Mouse (Mus musculus) stomach, postnatal 0 days (tissue): ENCODE data around the gene Pkd1. TPM values are rescaled to one million over a fixed set of nuclear protein-coding genes. Genes with fewer than 3 reads are reported as not detected.
A peak's percentile ranks its signal among the peaks of the same experiment; 100 is the strongest.

Source experiments
- ATAC-seq: fragments of 200-750 bp; cut with Nextera tagmentation; 2 replicates; pipeline ENCODE4 v1.8.0; 2017; ENCODE audit not compliant: low FRiP score, low TSS enrichment
- DNase-seq: peaks from one replicate; pipeline ENCODE4 v3.0.0-alpha.2; 2016; ENCODE audit warnings: low spot score
- H3K27ac ChIP-seq: fragments of 300-500 bp; sonication (generic); replicated peaks from 2 replicates; pipeline ENCODE4 v1.5.1; 2014; ENCODE audit warnings: mild to moderate bottlenecking, control low read depth
- H3K27me3 ChIP-seq: fragments of 300-500 bp; sonication (generic); 2 replicates; pipeline ENCODE4 v1.6.1; 2014; ENCODE audit warnings: low read length; ENCODE audit not compliant: control insufficient read depth, insufficient read depth
- H3K36me3 ChIP-seq: fragments of 300-500 bp; sonication (generic); 2 replicates; pipeline ENCODE4 v1.6.1; 2014; ENCODE audit warnings: low read length, mixed read lengths; ENCODE audit not compliant: control insufficient read depth, insufficient read depth
- H3K4me1 ChIP-seq: fragments of 300-500 bp; sonication (generic); replicated peaks from 2 replicates; pipeline ENCODE4 v1.6.1; 2014; ENCODE audit warnings: antibody characterized with exemption; ENCODE audit not compliant: control insufficient read depth, insufficient read depth
- H3K4me2 ChIP-seq: fragments of 300-500 bp; sonication (generic); replicated peaks from 2 replicates; pipeline ENCODE4 v1.6.1; 2014; ENCODE audit warnings: low read depth, mild to moderate bottlenecking, control low read depth, moderate library complexity
- H3K4me3 ChIP-seq: fragments of 300-500 bp; sonication (generic); 2 replicates; pipeline ENCODE4 v1.5.1; 2014; ENCODE audit warnings: low read depth, low read length, control low read depth
- H3K9ac ChIP-seq: fragments of 300-500 bp; sonication (generic); 2 replicates; pipeline ENCODE4 v1.6.1; 2014; ENCODE audit warnings: mild to moderate bottlenecking, low read length, control low read depth, mixed read lengths
- H3K9me3 ChIP-seq: fragments of 300-500 bp; sonication (generic); 2 replicates; pipeline ENCODE4 v1.6.1; 2016; ENCODE audit warnings: low read length; ENCODE audit not compliant: control insufficient read depth
- CTCF ChIP-seq: IDR thresholded peaks from 2 replicates; pipeline ENCODE4 v1.5.1; 2016; ENCODE audit warnings: antibody characterized with exemption, low read depth, mild to moderate bottlenecking, moderate library complexity
- EP300 ChIP-seq: optimal IDR thresholded peaks from 2 replicates; pipeline ENCODE3; 2016; ENCODE audit warnings: antibody characterized with exemption
- WGBS: fragments of 180-500 bp; shearing (Covaris S2); extraction: QIAGEN DNeasy Blood & Tissue Kit; methylation state at CpG from one replicate; pipeline ENCODE4 v1.1.7; 2014; 5-methylcytosine and 5-hydroxymethylcytosine counted together
- polyA plus RNA-seq: library from polyadenylated mRNA; unstranded; fragments of >200 nt; fragmentation: Nextera tagmentation; extraction: Ambion mirVana; gene quantifications from 2 replicates; pipeline ENCODE4 v1.2.1, GENCODE M21; 2015

Gene Pkd1
- polyA plus RNA-seq, 1 experiment from 2014 or later, result 12.3 TPM

DNA sequence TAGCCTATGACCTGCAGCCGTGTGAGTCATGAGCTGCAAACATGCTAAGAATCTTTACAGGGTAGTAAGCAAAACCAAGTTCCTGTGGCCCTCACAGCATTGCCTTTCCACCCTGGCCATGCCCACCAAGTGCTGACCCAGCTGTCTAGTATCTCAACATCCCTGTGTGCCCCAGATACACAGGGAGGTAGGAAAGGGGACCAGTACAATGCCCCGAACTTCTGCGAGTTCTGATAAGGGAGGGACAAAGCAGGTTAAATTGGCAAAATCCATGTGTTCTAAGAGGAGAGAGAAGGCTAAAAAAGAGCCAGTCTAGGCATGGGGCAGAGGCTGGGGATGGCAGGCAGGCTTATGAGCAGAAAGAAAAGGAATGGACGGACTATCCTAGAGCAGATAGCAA is 58.7 kb downstream of the Pkd1 start:
- no peak overlapping the region for H3K4me2 ChIP-seq
- TF ChIP-seq CTCF (no peak), EP300 (no peak)
- no peaks in the 10 kb centered on the region for H3K27me3 ChIP-seq
- H3K4me1 ChIP-seq, result no peaks in the 10 kb centered on the region
- no peak for ATAC-seq
- peaks cover 16% of the 10 kb centered on the region for H3K36me3 ChIP-seq
- DNase-seq, result no peak
- H3K9ac ChIP-seq, result no peak overlapping the region
- no peak overlapping the region for H3K4me3 ChIP-seq
- H3K9me3 ChIP-seq, result no peaks in the 10 kb centered on the region
- WGBS, result 83% methylated on average over 4 of the region's 4 CpGs
- H3K27ac ChIP-seq, result no peak overlapping the region

DNA sequence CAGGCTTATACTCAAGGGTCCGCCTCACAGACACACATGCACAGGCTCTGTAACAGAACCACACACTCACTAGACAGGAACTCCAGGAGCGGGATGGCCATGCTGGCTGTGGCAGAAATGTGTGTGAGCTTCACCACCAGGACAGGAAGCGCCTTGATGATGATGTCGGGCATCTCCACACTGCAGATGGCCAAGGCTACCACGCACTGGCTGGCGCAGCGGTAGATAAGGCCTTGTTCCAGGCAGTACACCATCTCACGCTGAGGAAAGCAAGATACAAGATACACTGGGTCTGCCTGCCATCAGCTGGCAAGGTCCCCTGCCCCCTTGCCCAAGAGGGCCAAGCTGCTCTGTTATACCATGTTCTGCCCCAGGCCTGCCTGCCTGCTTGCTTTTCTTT is 59.2 kb downstream of the Pkd1 start:
- no peak overlapping the region for H3K4me3 ChIP-seq
- H3K4me2 ChIP-seq, result no peak overlapping the region
- H3K36me3 ChIP-seq, result peaks cover 21% of the 10 kb centered on the region
- ATAC-seq (no peak), DNase-seq (no peak)
- no peak overlapping the region for H3K9ac ChIP-seq
- 94% methylated on average over 8 of the region's 8 CpGs for WGBS
- TF ChIP-seq EP300, result no peak
- TF ChIP-seq CTCF, result no peak
- no peaks in the 10 kb centered on the region for H3K4me1 ChIP-seq
- no peaks in the 10 kb centered on the region for H3K9me3 ChIP-seq
- no peak overlapping the region for H3K27ac ChIP-seq
- H3K27me3 ChIP-seq, result no peaks in the 10 kb centered on the region

DNA sequence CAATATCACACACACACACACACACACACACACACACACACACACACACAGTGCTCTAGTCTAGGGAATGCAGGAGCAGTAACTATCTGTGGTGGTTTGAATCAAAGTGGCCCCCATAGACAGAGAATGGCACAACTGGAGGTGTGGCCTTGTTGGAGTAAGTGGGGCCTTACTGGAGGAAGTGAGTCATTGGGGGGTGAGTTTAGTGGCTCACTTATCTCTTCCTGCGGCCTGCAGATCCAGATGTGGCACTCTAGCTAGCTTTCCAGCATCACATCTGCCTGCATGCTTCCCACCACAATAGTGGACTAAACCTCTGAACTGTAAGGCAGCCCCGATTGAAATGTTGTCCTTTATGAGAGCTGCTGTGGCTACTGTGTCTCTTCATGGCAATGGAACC is 61.1 kb downstream of the Pkd1 start:
- H3K27ac ChIP-seq, result no peak overlapping the region
- TF ChIP-seq CTCF (no peak), EP300 (no peak)
- no peak overlapping the region for H3K4me2 ChIP-seq
- H3K9ac ChIP-seq, result no peak overlapping the region
- DNase-seq, result no peak
- no peak for ATAC-seq
- peaks cover 26% of the 10 kb centered on the region for H3K36me3 ChIP-seq
- H3K4me1 ChIP-seq, result no peaks in the 10 kb centered on the region
- H3K4me3 ChIP-seq, result no peak overlapping the region
- WGBS, result 75% methylated on average over 2 of the region's 2 CpGs
- no peaks in the 10 kb centered on the region for H3K9me3 ChIP-seq
- no peaks in the 10 kb centered on the region for H3K27me3 ChIP-seq

DNA sequence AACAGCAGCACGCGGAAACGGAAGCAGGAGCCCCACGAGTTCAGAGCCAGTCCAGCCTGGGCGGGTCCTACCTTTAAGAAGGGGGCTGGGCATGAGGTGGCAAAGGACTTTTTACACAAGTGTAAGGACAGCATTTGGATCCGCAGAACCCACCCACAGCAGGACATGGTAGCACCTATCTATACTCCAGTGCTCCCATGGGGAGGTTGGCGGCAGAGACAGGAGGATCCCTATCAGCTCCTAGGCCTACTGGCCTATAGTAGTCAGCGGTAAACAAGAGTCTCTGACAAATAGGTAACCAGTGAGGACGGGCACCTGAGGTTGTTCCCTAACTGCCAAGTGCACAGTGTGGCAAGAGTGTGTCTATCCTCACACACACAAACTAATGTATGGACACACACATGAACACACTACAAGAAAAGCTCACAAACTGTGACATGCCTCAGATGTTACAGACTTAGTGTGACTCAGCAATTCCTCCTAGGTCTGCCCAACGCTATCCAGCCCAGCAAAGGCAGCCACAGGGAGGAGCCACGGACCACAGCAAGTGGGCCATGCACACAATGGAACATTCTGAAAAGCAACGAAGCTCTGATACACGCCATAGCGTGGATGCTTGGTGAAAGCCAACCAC is 68.0 kb downstream of the Pkd1 start:
- H3K27me3 ChIP-seq, result no peaks in the 10 kb centered on the region
- WGBS, result 72% methylated on average over 14 of the region's 14 CpGs
- ATAC-seq, result peak; percentile 36; the same call in 1 of the 2 replicates
- H3K27ac ChIP-seq, result no peak overlapping the region
- no peaks in the 10 kb centered on the region for H3K4me1 ChIP-seq
- H3K36me3 ChIP-seq, result peaks cover 49% of the 10 kb centered on the region
- DNase-seq, result no peak
- no peak overlapping the region for H3K4me3 ChIP-seq
- TF ChIP-seq EP300 (no peak), CTCF (peak; percentile 53)
- H3K4me2 ChIP-seq, result no peak overlapping the region
- H3K9me3 ChIP-seq, result no peaks in the 10 kb centered on the region
- no peak overlapping the region for H3K9ac ChIP-seq

DNA sequence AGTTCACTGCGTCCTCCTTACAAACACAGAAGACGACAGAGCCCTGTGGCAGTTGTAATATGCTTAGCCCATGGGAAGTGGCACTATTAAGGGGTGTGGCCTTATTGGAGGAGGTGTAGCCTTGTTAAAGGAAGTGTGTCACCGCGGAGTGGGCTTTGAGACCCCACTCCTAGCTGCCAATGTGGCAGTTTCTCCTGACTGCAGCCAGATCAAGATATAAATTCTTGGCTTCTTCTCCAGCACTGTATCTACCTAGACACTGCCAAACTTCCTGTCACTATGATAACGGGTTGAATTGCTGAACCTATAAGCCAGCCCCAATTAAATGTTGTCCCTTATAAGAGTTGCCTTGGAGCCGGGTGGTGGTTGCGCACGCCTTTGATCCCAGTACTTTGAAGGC is 75.8 kb downstream of the Pkd1 start:
- WGBS, result 92% methylated on average over 8 of the region's 8 CpGs
- DNase-seq, result no peak
- H3K9ac ChIP-seq, result no peak overlapping the region
- TF ChIP-seq EP300 (no peak), CTCF (no peak)
- H3K27ac ChIP-seq, result no peak overlapping the region
- H3K4me1 ChIP-seq, result no peaks in the 10 kb centered on the region
- H3K4me3 ChIP-seq, result no peak overlapping the region
- ATAC-seq, result no peak
- H3K27me3 ChIP-seq, result no peaks in the 10 kb centered on the region
- H3K9me3 ChIP-seq, result no peaks in the 10 kb centered on the region
- H3K36me3 ChIP-seq, result peaks cover 29% of the 10 kb centered on the region
- no peak overlapping the region for H3K4me2 ChIP-seq

DNA sequence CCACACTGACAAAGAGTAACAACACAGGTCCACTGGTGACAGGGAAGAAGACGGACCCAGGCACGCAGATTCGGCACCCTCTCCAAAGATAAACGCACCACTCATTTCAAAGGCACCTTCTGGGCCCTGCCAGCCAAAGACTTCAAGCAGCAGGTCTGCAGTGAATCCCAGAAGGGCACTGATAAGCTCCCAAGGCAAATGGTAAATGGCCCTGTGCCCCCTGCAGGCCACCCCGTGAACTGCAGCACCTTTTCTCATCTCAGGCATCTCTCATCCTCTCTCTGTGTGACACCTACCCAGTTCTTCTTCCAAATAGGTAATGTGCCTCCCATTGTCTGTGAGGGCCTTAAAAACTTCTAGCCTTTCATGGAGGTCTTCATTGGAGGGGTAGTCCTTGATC is 79.0 kb downstream of the Pkd1 start:
- no peak overlapping the region for H3K4me2 ChIP-seq
- ATAC-seq, result no peak
- no peak overlapping the region for H3K27ac ChIP-seq
- no peaks in the 10 kb centered on the region for H3K27me3 ChIP-seq
- H3K9me3 ChIP-seq, result no peaks in the 10 kb centered on the region
- DNase-seq, result peak; percentile 80
- H3K4me1 ChIP-seq, result peaks cover 3% of the 10 kb centered on the region; the same call in 1 of the 2 replicates
- peaks cover 17% of the 10 kb centered on the region; the same call in 1 of the 2 replicates for H3K36me3 ChIP-seq
- peak; percentile 94 for TF ChIP-seq CTCF
- TF ChIP-seq EP300, result no peak
- H3K9ac ChIP-seq, result no peak overlapping the region
- H3K4me3 ChIP-seq, result no peak overlapping the region
- WGBS, result 36% methylated on average over 5 of the region's 5 CpGs
